Mouse (Mus musculus) intestine, embryonic 14.5 days (tissue): ENCODE measurements around the gene Commd9. TPM values are rescaled to one million over a fixed set of nuclear protein-coding genes. Genes with fewer than 3 reads are reported as not detected.

ENCODE experiments used
- ATAC-seq: fragments of 200-750 bp; cut with Nextera tagmentation; replicated peaks from 2 replicates; pipeline ENCODE4 v1.8.0; 2017; ENCODE audit warnings: low read depth, moderate number of reproducible peaks, moderate TSS enrichment, moderate library complexity; ENCODE audit not compliant: low FRiP score, low TSS enrichment
- DNase-seq: peaks from one replicate; pipeline ENCODE4 v3.0.0-alpha.2; 2018; ENCODE audit warnings: low spot score
- H3K27ac ChIP-seq: fragments of 300-500 bp; sonication (generic); 2 replicates; pipeline ENCODE4 v1.5.1; 2014; ENCODE audit warnings: low read depth, mild to moderate bottlenecking, control low read depth
- H3K27me3 ChIP-seq: fragments of 300-500 bp; sonication (generic); replicated peaks from 2 replicates; pipeline ENCODE4 v1.6.1; 2014; ENCODE audit warnings: low read length, control low read depth; ENCODE audit not compliant: control insufficient read depth, insufficient read depth
- H3K36me3 ChIP-seq: fragments of 300-500 bp; sonication (generic); 2 replicates; pipeline ENCODE4 v1.6.1; 2014; ENCODE audit warnings: low read length, control low read depth; ENCODE audit not compliant: control insufficient read depth, insufficient read depth
- H3K4me1 ChIP-seq: fragments of 300-500 bp; sonication (generic); replicated peaks from 2 replicates; pipeline ENCODE4 v1.6.1; 2014; ENCODE audit warnings: low read length, control low read depth, mixed read lengths; ENCODE audit not compliant: control insufficient read depth, insufficient read depth
- H3K4me2 ChIP-seq: fragments of 300-500 bp; sonication (generic); 2 replicates; pipeline ENCODE4 v1.6.1; 2014; ENCODE audit warnings: low read length
- H3K4me3 ChIP-seq: fragments of 300-500 bp; sonication (generic); 2 replicates; pipeline ENCODE4 v1.5.1; 2014; ENCODE audit warnings: low read depth, low read length, control low read depth, mixed read lengths
- H3K9ac ChIP-seq: fragments of 300-500 bp; sonication (generic); 2 replicates; pipeline ENCODE4 v1.6.1; 2014; ENCODE audit warnings: mild to moderate bottlenecking, low read length
- H3K9me3 ChIP-seq: fragments of 300-500 bp; sonication (generic); 2 replicates; pipeline ENCODE4 v1.6.1; 2016; ENCODE audit warnings: low read length, control low read depth; ENCODE audit not compliant: control insufficient read depth
- WGBS: fragments of 180-500 bp; shearing (Covaris S2); extraction: QIAGEN DNeasy Blood & Tissue Kit; methylation state at CpG from one replicate; pipeline ENCODE4 v1.1.7; 2014; 5-methylcytosine and 5-hydroxymethylcytosine counted together
- polyA plus RNA-seq: library from polyadenylated mRNA; unstranded; fragments of >200 nt; fragmentation: Nextera tagmentation; extraction: Ambion mirVana; gene quantifications from 2 replicates; pipeline ENCODE4 v1.2.1, GENCODE M21; 2014

The Commd9 gene
- 58.0 and 63.4 TPM in 2 replicates for polyA plus RNA-seq

- peak within 1 kb of the TSS; percentile 80 for H3K4me2 ChIP-seq
- no peaks in the 10 kb centered on the region for H3K27me3 ChIP-seq
- no peaks in the 10 kb centered on the region for H3K36me3 ChIP-seq
- 13% methylated on average over 22 of the region's 22 CpGs for WGBS
- no peaks in the 10 kb centered on the region for H3K9me3 ChIP-seq
- no peak within 1 kb of the TSS for H3K27ac ChIP-seq
- H3K9ac ChIP-seq: peak within 1 kb of the TSS; percentile 40
- ATAC-seq (peak; percentile 97), DNase-seq (peak; percentile 94)
- peak within 1 kb of the TSS; percentile 53 for H3K4me3 ChIP-seq
- H3K4me1 ChIP-seq: peaks cover 8% of the 10 kb centered on the region
Measured at GRCm38 (mm10) chr2:101885768-101886438, at the start of gene Commd9. Gene Commd9, plus strand, starts transcription at chr2:101886247.

DNA sequence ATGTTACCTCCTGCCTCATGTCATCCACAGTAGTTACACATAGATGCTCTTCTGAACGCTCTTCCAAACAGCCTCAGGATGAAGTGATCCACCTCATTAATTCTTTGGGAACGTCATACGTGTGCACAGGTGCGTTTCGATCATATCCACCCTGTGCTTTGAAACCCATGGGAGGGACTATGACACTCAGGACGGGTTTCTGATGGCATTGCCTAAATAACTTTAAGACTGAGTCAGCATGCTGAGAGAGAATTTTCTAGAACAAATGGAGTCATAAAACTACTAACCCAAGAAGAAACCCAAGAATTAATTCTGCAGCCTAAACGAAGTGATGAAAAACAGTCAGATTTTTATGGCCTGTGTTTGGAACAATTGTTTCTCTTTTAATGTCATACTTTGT lies 43.3 kb upstream of the Commd9 start:
- no peak for ATAC-seq
- WGBS: 82% methylated on average over 7 of the region's 7 CpGs

DNA sequence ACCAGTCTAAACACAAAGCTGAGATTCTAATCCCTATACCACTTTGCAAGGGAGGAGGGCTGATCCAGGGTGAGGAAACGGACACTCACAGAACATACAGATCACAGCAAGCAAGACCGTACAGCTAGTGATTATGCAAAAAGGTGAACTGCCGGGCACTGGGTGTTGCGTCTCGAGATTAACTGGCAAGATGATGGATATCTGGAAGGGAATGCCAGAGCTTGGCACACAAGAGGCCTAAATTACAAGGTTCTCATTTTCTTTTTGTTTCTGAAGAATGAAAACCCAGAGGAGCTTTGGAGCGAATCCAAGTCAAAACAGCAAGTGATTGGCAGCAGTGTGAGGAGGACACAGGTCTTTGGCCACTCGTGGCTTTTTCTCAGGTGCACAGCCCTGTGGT lies 31.3 kb upstream of the Commd9 start:
- Histone ChIP-seq H3K4me1 (0 out of 2 replicates have a peak, but pooled peaks cover 7% of the 10 kb centered on the region), H3K36me3 (no peaks in the 10 kb centered on the region), H3K4me2 (no peak overlapping the region), H3K4me3 (no peak overlapping the region), H3K27ac (no peak overlapping the region), H3K27me3 (no peaks in the 10 kb centered on the region), H3K9ac (no peak overlapping the region), H3K9me3 (no peaks in the 10 kb centered on the region)
- 73% methylated on average over 7 of the region's 7 CpGs for WGBS
- DNase-seq: peak; percentile 46
- no peak for ATAC-seq

More for the DNA sequence above, 43.3 kb upstream of the Commd9 start:
- no peaks in the 10 kb centered on the region for H3K9me3 ChIP-seq
- no peaks in the 10 kb centered on the region for H3K27me3 ChIP-seq
- DNase-seq: peak; percentile 35
- H3K4me3 ChIP-seq: no peak overlapping the region
- H3K9ac ChIP-seq: no peak overlapping the region
- H3K4me2 ChIP-seq: no peak overlapping the region
- H3K4me1 ChIP-seq: no peaks in the 10 kb centered on the region
- no peaks in the 10 kb centered on the region for H3K36me3 ChIP-seq
- no peak overlapping the region for H3K27ac ChIP-seq

DNA sequence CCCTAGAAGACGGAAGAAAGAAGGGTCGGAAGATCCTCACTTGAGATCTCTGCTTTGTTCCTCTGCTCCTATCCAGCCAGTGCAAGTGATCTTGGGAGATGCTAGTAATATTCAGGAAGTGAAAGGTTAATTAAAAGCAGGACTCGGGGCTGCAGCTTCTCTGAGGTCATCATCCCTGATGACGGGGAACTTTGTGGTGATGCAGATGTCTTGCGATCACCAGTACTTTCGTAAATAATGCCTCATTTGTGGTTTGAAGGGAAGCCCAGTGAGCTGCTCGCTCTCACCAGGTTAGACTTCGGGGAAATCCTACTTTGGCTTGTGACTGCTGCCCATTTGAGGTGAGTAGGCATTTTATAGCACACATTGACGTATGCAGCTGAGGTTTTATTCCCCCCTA lies 29.9 kb upstream of the Commd9 start:
- WGBS: 83% methylated on average over 9 of the region's 9 CpGs

GRCm38 (mm10) chr2:101860920-101861485 lies 25.0 kb upstream of the Commd9 start:
- WGBS: 90% methylated on average over 3 of the region's 3 CpGs
- Histone ChIP-seq H3K4me1 (peaks cover 14% of the 10 kb centered on the region), H3K4me3 (no peak overlapping the region), H3K4me2 (no peak overlapping the region), H3K27ac (no peak overlapping the region), H3K9me3 (no peaks in the 10 kb centered on the region), H3K9ac (no peak overlapping the region), H3K36me3 (no peaks in the 10 kb centered on the region), H3K27me3 (no peaks in the 10 kb centered on the region)
- ATAC-seq (no peak), DNase-seq (peak; percentile 31)

More for the DNA sequence above, 29.9 kb upstream of the Commd9 start:
- ATAC-seq: no peak
- Histone ChIP-seq H3K27me3 (no peaks in the 10 kb centered on the region), H3K36me3 (no peaks in the 10 kb centered on the region), H3K9me3 (no peaks in the 10 kb centered on the region), H3K27ac (no peak overlapping the region), H3K4me1 (0 out of 2 replicates have a peak, but pooled peaks cover 7% of the 10 kb centered on the region), H3K4me3 (no peak overlapping the region), H3K4me2 (no peak overlapping the region), H3K9ac (no peak overlapping the region)
- DNase-seq: no peak

GRCm38 (mm10) chr2:101862219-101863123 lies 23.6 kb upstream of the Commd9 start:
- H3K4me3 ChIP-seq: no peak overlapping the region
- H3K4me1 ChIP-seq: peaks cover 14% of the 10 kb centered on the region
- H3K9me3 ChIP-seq: no peaks in the 10 kb centered on the region
- no peaks in the 10 kb centered on the region for H3K36me3 ChIP-seq
- peak; percentile 50 for DNase-seq
- 0 out of 2 replicates have a peak, but pooled peaks have one; percentile 62 for ATAC-seq
- H3K4me2 ChIP-seq: no peak overlapping the region
- WGBS: 48% methylated on average over 15 of the region's 15 CpGs
- no peaks in the 10 kb centered on the region for H3K27me3 ChIP-seq
- H3K9ac ChIP-seq: no peak overlapping the region
- no peak overlapping the region for H3K27ac ChIP-seq

- Histone ChIP-seq H3K27me3 (no peaks in the 10 kb centered on the region), H3K27ac (no peak overlapping the region), H3K4me1 (no peaks in the 10 kb centered on the region), H3K4me2 (no peak overlapping the region), H3K4me3 (no peak overlapping the region), H3K36me3 (no peaks in the 10 kb centered on the region), H3K9ac (no peak overlapping the region), H3K9me3 (no peaks in the 10 kb centered on the region)
- DNase-seq (peak; percentile 36), ATAC-seq (no peak)
- 80% methylated on average over 4 of the region's 4 CpGs for WGBS
Measured at GRCm38 (mm10) chr2:101868683-101869082, 17.4 kb upstream of the Commd9 start.

DNA sequence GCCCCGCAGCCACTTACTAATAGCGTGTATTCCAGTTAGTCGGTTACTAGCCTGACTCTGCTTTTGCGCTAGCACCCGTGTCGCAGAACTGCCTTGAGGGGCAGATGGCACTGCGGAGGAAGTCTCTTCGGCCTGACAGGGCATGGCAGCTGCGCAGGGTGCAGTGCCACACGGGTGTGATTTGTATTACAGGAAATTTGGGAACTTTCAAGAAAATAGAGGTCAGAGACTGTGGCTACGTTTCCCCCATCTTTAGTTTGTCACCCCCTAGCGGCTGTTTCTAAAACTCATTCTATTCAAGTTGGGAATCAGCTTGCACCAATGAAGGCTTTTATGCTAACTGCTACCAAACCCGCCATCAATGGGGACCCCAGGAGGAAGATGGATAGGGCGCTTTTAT lies 14.9 kb upstream of the Commd9 start:
- H3K36me3 ChIP-seq: no peaks in the 10 kb centered on the region
- H3K27ac ChIP-seq: no peak overlapping the region
- H3K4me3 ChIP-seq: 0 out of 2 replicates have a peak overlapping the region, but pooled peaks have one; percentile 18
- no peak overlapping the region for H3K9ac ChIP-seq
- 26% methylated on average over 14 of the region's 14 CpGs for whole genome bisulfite sequencing
- H3K4me2 ChIP-seq: peak overlapping the region; percentile 44
- H3K9me3 ChIP-seq: no peaks in the 10 kb centered on the region
- DNase-seq (peak; percentile 72), ATAC-seq (no peak)
- no peaks in the 10 kb centered on the region for H3K27me3 ChIP-seq
- no peaks in the 10 kb centered on the region for H3K4me1 ChIP-seq
